Mouse (Mus musculus) MEL (cell line): Measurements from ENCODE around the gene Xntrpc. TPM values are rescaled to one million over a fixed set of nuclear protein-coding genes. Genes with fewer than 3 reads are reported as not detected.

Experiments used
- DNase-seq: peaks from one replicate; pipeline ENCODE4 v3.0.0; 2011; ENCODE audit warnings: low read depth, low spot score
- H3K27ac ChIP-seq: 2 replicates; pipeline ENCODE4 v1.5.1; 2012; ENCODE audit warnings: low read depth, mild to moderate bottlenecking, control low read depth, low read length, moderate library complexity; ENCODE audit not compliant: control insufficient read depth
- H3K27me3 ChIP-seq, 2 experiments: fragments of 150-350 bp in 1 of 2; sonication (generic) in 1 of 2; 2 replicates each; pipeline ENCODE4 v1.6.1; 2012; ENCODE audit warnings: low read length in 2 of 2, mild to moderate bottlenecking in 2 of 2, improper control_type of control experiment in 1 of 2, moderate library complexity in 1 of 2; ENCODE audit not compliant: insufficient read depth in 2 of 2, control insufficient read depth in 1 of 2
- H3K36me3 ChIP-seq, 2 experiments: 2 replicates each; pipeline ENCODE4 v1.6.1; 2012 to 2014; ENCODE audit warnings: low read length in 2 of 2, improper control_type of control experiment in 1 of 2, inconsistent platforms in 1 of 2, mild to moderate bottlenecking in 1 of 2; ENCODE audit not compliant: insufficient read depth in 2 of 2, control insufficient read depth in 1 of 2
- H3K4me1 ChIP-seq, 2 experiments: fragments of 150-350 bp in 1 of 2; sonication (generic) in 1 of 2; 2 replicates each; pipeline ENCODE4 v1.6.1; 2012; ENCODE audit warnings: low read length in 2 of 2, improper control_type of control experiment in 1 of 2, mild to moderate bottlenecking in 1 of 2; ENCODE audit not compliant: insufficient read depth in 2 of 2, control insufficient read depth in 1 of 2
- H3K4me3 ChIP-seq, 2 experiments: fragments of 150-350 bp in 1 of 2; sonication (generic) in 1 of 2; 2 replicates each; pipeline ENCODE4 v1.5.1; 2012; ENCODE audit warnings: low read depth in 2 of 2, low read length in 2 of 2, mild to moderate bottlenecking in 2 of 2, moderate library complexity in 2 of 2, control low read depth in 1 of 2, improper control_type of control experiment in 1 of 2; ENCODE audit not compliant: control insufficient read depth in 1 of 2, insufficient read depth in 1 of 2
- H3K79me2 ChIP-seq: 2 replicates; pipeline ENCODE4 v1.6.1; 2012; ENCODE audit warnings: mild to moderate bottlenecking, low read length, moderate library complexity; ENCODE audit not compliant: control insufficient read depth, poor library complexity, insufficient read depth
- H3K9ac ChIP-seq: 2 replicates; pipeline ENCODE4 v1.6.1; 2012; ENCODE audit warnings: low read depth, mild to moderate bottlenecking, control low read depth, low read length, moderate library complexity; ENCODE audit not compliant: control insufficient read depth, poor library complexity, severe bottlenecking
- H3K9me3 ChIP-seq: fragments of 150-350 bp; sonication (generic); replicated peaks from 2 replicates; pipeline ENCODE4 v1.6.1; 2012; ENCODE audit warnings: mild to moderate bottlenecking, low read length, improper control_type of control experiment, moderate library complexity; ENCODE audit not compliant: insufficient read depth
- EP300 ChIP-seq, 2 experiments: IDR thresholded peaks; 2 replicates each; pipeline ENCODE4 v1.6.1; 2011; ENCODE audit warnings: improper control_type of control experiment in 2 of 2, low read length in 2 of 2, low read depth in 1 of 2, mild to moderate bottlenecking in 1 of 2
- GABPA ChIP-seq: IDR thresholded peaks from 2 replicates; pipeline ENCODE4 v1.6.1; 2012; ENCODE audit warnings: low read depth, mild to moderate bottlenecking, inconsistent platforms, low read length, improper control_type of control experiment, moderate library complexity
- KAT2A ChIP-seq: conservative IDR thresholded peaks from 2 replicates; pipeline ENCODE4 v1.6.1; 2012; ENCODE audit warnings: low read depth, low read length, improper control_type of control experiment, inconsistent platforms
- MAFK ChIP-seq: IDR thresholded peaks from 2 replicates; pipeline ENCODE4 v1.6.1; 2011; ENCODE audit warnings: low read depth, mild to moderate bottlenecking, low read length, improper control_type of control experiment, borderline replicate concordance
- MEF2A ChIP-seq: IDR thresholded peaks from 2 replicates; pipeline ENCODE4 v1.6.1; 2014; ENCODE audit warnings: low read depth, mild to moderate bottlenecking, inconsistent platforms, low read length, improper control_type of control experiment; ENCODE audit not compliant: poor library complexity, insufficient replicate concordance, severe bottlenecking; ENCODE audit errors: extremely low read depth
- MXI1 ChIP-seq: IDR thresholded peaks from 2 replicates; pipeline ENCODE4 v1.6.1; 2011; ENCODE audit warnings: mild to moderate bottlenecking, low read depth, low read length, improper control_type of control experiment
- MYB ChIP-seq: IDR thresholded peaks from 2 replicates; pipeline ENCODE4 v1.6.1; 2011; ENCODE audit warnings: mild to moderate bottlenecking, low read depth, low read length, improper control_type of control experiment
- MYC ChIP-seq: IDR thresholded peaks from 2 replicates; pipeline ENCODE4 v1.6.1; 2011; ENCODE audit warnings: low read depth, mild to moderate bottlenecking, low read length, improper control_type of control experiment, moderate library complexity
- NRF1 ChIP-seq: IDR thresholded peaks from 2 replicates; pipeline ENCODE4 v1.6.1; 2014; ENCODE audit warnings: low read depth, mild to moderate bottlenecking, inconsistent platforms, low read length, improper control_type of control experiment, moderate library complexity; ENCODE audit not compliant: poor library complexity, insufficient read depth, severe bottlenecking
- RAD21 ChIP-seq: IDR thresholded peaks from 2 replicates; pipeline ENCODE4 v1.6.1; 2011; ENCODE audit warnings: mild to moderate bottlenecking, low read depth, low read length, improper control_type of control experiment
- USF2 ChIP-seq, 2 experiments: IDR thresholded peaks; 2 replicates each; pipeline ENCODE4 v1.6.1; 2011 to 2012; ENCODE audit warnings: improper control_type of control experiment in 2 of 2, low read length in 2 of 2, borderline replicate concordance in 1 of 2, inconsistent platforms in 1 of 2, low read depth in 1 of 2, mild to moderate bottlenecking in 1 of 2; ENCODE audit not compliant: insufficient read depth in 1 of 2
- ZKSCAN1 ChIP-seq: IDR thresholded peaks from 2 replicates; pipeline ENCODE4 v1.6.1; 2012; ENCODE audit warnings: low read depth, mild to moderate bottlenecking, inconsistent platforms, low read length, improper control_type of control experiment, moderate library complexity
- ZMIZ1 ChIP-seq: IDR thresholded peaks from 2 replicates; pipeline ENCODE4 v1.6.1; 2012; ENCODE audit warnings: low read depth, mild to moderate bottlenecking, inconsistent platforms, low read length, improper control_type of control experiment, moderate library complexity
- ZNF384 ChIP-seq: IDR thresholded peaks from 2 replicates; pipeline ENCODE4 v1.6.1; 2012; ENCODE audit warnings: low read depth, mild to moderate bottlenecking, inconsistent platforms, low read length, improper control_type of control experiment
- polyA plus RNA-seq, 2 experiments: library from polyadenylated mRNA; stranded (reverse) in 1 of 2; unstranded in 1 of 2; fragments of >175 nt in 1 of 2; fragments of >200 nt in 1 of 2; gene quantifications; 2 replicates each; pipeline versions ENCODE4 v1.2.1 to v1.2.4; 2012; ENCODE audit warnings: low replicate concordance in 2 of 2, low read depth in 1 of 2; ENCODE audit not compliant: insufficient read length in 2 of 2, insufficient read depth in 1 of 2, missing spikeins in 1 of 2
- total RNA-seq: library from RNA; depleted of rRNA; stranded (reverse); fragments of 300-350 nt; gene quantifications from 2 replicates; pipeline ENCODE4 v1.2.3, GENCODE M21; 2012

The Xntrpc gene
- total and polyA plus RNA-seq, 3 experiments = 0.08 to 0.14 TPM; not detected in 1

DNA sequence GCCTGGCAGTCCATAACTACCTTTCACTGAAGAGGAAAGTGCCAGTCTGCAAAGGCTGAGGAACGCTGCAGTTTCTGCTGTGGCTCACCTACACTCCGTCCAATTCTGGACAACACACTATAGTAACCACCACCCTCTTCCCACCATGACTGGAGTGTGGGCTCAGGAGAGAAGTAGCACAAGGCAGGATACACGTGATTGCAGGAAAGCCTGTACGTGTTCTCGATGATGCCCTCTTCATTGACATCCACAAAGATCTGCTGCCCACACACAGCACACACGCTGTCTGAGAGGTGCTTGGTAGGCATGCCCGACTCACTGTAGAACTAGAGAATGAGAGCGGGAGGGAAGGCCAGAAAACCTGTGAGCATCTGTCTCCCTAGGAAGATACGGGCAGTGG lies 41.7 kb upstream of the Xntrpc start:
- no peaks in the 10 kb centered on the region for H3K4me1 ChIP-seq
- no peaks in the 10 kb centered on the region for H3K79me2 ChIP-seq
- no peaks in the 10 kb centered on the region for H3K27me3 ChIP-seq
- H3K9ac ChIP-seq = no peak overlapping the region
- no peak overlapping the region for H3K4me3 ChIP-seq
- H3K27ac ChIP-seq = no peak overlapping the region
- no peak for TF ChIP-seq ZKSCAN1
- no peak for TF ChIP-seq RAD21
- TF ChIP-seq ZMIZ1 = no peak
- no peak for TF ChIP-seq KAT2A
- TF ChIP-seq ZNF384 = no peak
- TF ChIP-seq MEF2A = no peak
- DNase-seq = no peak
- no peaks in the 10 kb centered on the region for H3K9me3 ChIP-seq
- peaks cover 0 to 2% of the 10 kb centered on the region in 2 experiments; a peak in 2 of 4 replicates for H3K36me3 ChIP-seq

DNA sequence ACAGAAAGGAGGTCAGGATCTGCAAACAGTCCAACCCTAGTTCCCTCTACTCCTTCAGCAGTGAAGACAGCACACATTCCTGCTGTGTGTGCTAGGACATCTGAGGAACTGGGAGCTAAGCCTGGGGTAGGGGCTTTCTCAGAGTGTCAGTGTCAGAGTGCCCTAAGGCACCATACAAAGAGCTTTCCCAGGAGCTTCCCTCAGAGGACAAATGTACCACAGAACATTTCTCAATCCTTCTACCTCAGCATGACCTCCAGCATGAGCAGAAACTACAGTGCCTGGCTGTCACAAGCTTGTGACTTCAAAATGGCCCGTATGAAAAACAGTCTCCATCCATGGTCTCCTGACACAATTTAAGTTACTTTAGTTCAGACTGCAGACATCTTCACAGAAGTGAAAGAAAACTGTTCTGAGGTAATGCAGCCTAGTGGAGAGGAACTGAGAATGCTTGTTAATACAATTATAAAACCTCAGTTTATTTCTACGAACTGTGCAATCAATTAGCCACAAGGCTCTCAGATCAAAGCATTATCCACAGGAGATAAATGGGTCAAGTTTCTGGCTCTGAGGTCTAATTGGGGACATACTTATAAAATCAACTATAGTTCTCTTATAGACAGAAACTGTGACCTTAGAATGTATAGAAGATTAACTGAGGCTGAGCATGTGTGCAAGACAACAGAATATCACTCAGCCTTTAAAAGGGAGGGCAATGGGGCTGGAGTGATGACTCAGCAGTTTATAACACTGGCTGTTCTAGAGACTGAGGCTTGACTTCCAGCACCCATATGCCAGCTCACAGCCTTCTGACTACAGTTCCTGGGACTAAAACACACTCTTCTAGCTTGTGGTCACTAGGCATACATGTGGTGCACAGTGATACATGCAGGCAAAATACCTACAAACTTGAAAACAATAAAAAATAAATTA lies 40.1 kb upstream of the Xntrpc start:
- H3K9ac ChIP-seq = no peak overlapping the region
- no peak overlapping the region for H3K4me3 ChIP-seq
- no peaks in the 10 kb centered on the region; a peak in 2 of 4 replicates for H3K36me3 ChIP-seq
- H3K4me1 ChIP-seq = no peaks in the 10 kb centered on the region
- no peaks in the 10 kb centered on the region for H3K79me2 ChIP-seq
- peak; percentile 55 for DNase-seq
- H3K27me3 ChIP-seq = no peaks in the 10 kb centered on the region
- H3K27ac ChIP-seq = no peak overlapping the region
- no peak for TF ChIP-seq MYC
- peak; percentile 12; the same call in 1 of the 2 replicates for TF ChIP-seq GABPA
- TF ChIP-seq USF2 (IDR thresholded peaks at IDR 0.05; ENCODE audit: borderline replicate concordance in 1 of 2, insufficient read depth in 1 of 2, low read depth in 1 of 2, low read length in 2 of 2) = no peak
- no peak for TF ChIP-seq MXI1
- TF ChIP-seq NRF1 = no peak
- peak; percentile 98 for TF ChIP-seq MAFK
- TF ChIP-seq MYB = no peak
- no peak for TF ChIP-seq ZKSCAN1
- no peak for TF ChIP-seq EP300 (IDR thresholded peaks at IDR 0.05; ENCODE audit: low read depth in 1 of 2, low read length in 2 of 2)
- no peak for TF ChIP-seq ZMIZ1
- no peaks in the 10 kb centered on the region for H3K9me3 ChIP-seq
